Comparison of ENCODE assay signal across 25 mouse cellular contexts in genomic region chr5:26592341-26592740, GRCm38 (mm10).
A peak's percentile ranks its signal among the peaks of the same experiment; 100 is the strongest.
DNase-seq lines count a peak whose midpoint lies in the region; ATAC-seq and TF ChIP-seq lines count a peak whose summit lies in the region.
"Had no signal": no experiment of that assay in that cellular context is flagged by ENCODE, and none has a peak within 500 bp of the region (broad histone marks: within the 10 kb centered on the region; RNA-seq: fewer than 3 reads in every experiment).

No protein-coding gene starts in this region.

- H3K4me2 ChIP-seq in hindbrain, embryonic 16.5 days (ENCODE audit: low read length): no peak overlapping the region
- H3K4me2 ChIP-seq in kidney, embryonic 16.5 days (replicated peaks; ENCODE audit: low read depth, low read length): no peak overlapping the region
- H3K4me2 ChIP-seq: forebrain, embryonic 12.5 days had no signal

- H3K9ac ChIP-seq in hindbrain, embryonic 16.5 days (ENCODE audit: low read depth, low read length): no peak overlapping the region
- no peak overlapping the region for H3K9ac ChIP-seq in kidney, embryonic 16.5 days (replicated peaks; ENCODE audit: low read length)
- H3K9ac ChIP-seq: forebrain, embryonic 12.5 days; forebrain, postnatal 0 days; liver, embryonic 14.5 days had no signal

- 0 out of 2 replicates have a peak overlapping the region, but pooled peaks have one; percentile 16 for H3K27ac ChIP-seq in hindbrain, embryonic 10.5 days
- H3K27ac ChIP-seq in hindbrain, embryonic 16.5 days (ENCODE audit: low read depth, low read length): no peak overlapping the region
- H3K27ac ChIP-seq in kidney, embryonic 16.5 days (ENCODE audit: low read length): no peak overlapping the region
- no peak overlapping the region for H3K27ac ChIP-seq in cerebellum, adult 2 months (ENCODE audit: insufficient read depth, low read length)
- H3K27ac ChIP-seq: forebrain, embryonic 12.5 days; liver, embryonic 14.5 days; macrophage had no signal

- peaks cover 28% of the 10 kb centered on the region; the same call in 1 of the 2 replicates for H3K4me1 ChIP-seq in hindbrain, embryonic 10.5 days (replicated peaks)
- H3K4me1 ChIP-seq in hindbrain, embryonic 16.5 days (ENCODE audit: control insufficient read depth, insufficient read depth, low read depth, low read length): no peaks in the 10 kb centered on the region
- H3K4me1 ChIP-seq in kidney, embryonic 16.5 days (ENCODE audit: insufficient read depth, low read length): no peaks in the 10 kb centered on the region
- H3K4me1 ChIP-seq in cerebellum, adult 2 months (ENCODE audit: control insufficient read depth, insufficient read depth, low read length): no peaks in the 10 kb centered on the region
- H3K4me1 ChIP-seq: forebrain, embryonic 12.5 days had no signal

- TF ChIP-seq CTCF in cerebellum, adult 2 months (IDR thresholded peaks at IDR 0.05; ENCODE audit: borderline replicate concordance, insufficient read depth, low read depth, low read length): no peak

- ATAC-seq in hindbrain, embryonic 16.5 days: no peak
- peak; percentile 63; the same call in 1 of the 2 replicates for ATAC-seq in kidney, embryonic 16.5 days (ENCODE audit: low FRiP score, low TSS enrichment)
- ATAC-seq: forebrain, postnatal 0 days; intestine, embryonic 16.5 days had no signal

- H3K9me3 ChIP-seq in hindbrain, embryonic 10.5 days: no peaks in the 10 kb centered on the region
- no peaks in the 10 kb centered on the region for H3K9me3 ChIP-seq in hindbrain, embryonic 16.5 days (ENCODE audit: control insufficient read depth, low read length)
- H3K9me3 ChIP-seq in kidney, embryonic 16.5 days (ENCODE audit: low read length): peaks cover 9% of the 10 kb centered on the region; the same call in 1 of the 2 replicates
- H3K9me3 ChIP-seq: forebrain, embryonic 12.5 days had no signal

- no peaks in the 10 kb centered on the region for H3K36me3 ChIP-seq in hindbrain, embryonic 10.5 days
- no peaks in the 10 kb centered on the region for H3K36me3 ChIP-seq in hindbrain, embryonic 16.5 days (ENCODE audit: control insufficient read depth, insufficient read depth, low read length)
- H3K36me3 ChIP-seq in kidney, embryonic 16.5 days (ENCODE audit: insufficient read depth, low read length): no peaks in the 10 kb centered on the region
- H3K36me3 ChIP-seq: forebrain, embryonic 12.5 days; G1E had no signal

- H3K27me3 ChIP-seq in hindbrain, embryonic 10.5 days (ENCODE audit: insufficient read depth, poor library complexity, severe bottlenecking): no peaks in the 10 kb centered on the region
- no peaks in the 10 kb centered on the region for H3K27me3 ChIP-seq in hindbrain, embryonic 16.5 days (replicated peaks; ENCODE audit: control insufficient read depth, insufficient read depth, low read length)
- H3K27me3 ChIP-seq in kidney, embryonic 16.5 days (ENCODE audit: insufficient read depth, low read length): no peaks in the 10 kb centered on the region
- H3K27me3 ChIP-seq in cerebellum, adult 2 months (ENCODE audit: control insufficient read depth, insufficient read depth, low read length): no peaks in the 10 kb centered on the region
- H3K27me3 ChIP-seq: forebrain, embryonic 12.5 days had no signal

- DNase-seq in hindbrain, embryonic 10.5 days (ENCODE audit: low spot score): peak; percentile 12
- DNase-seq in kidney, adult 18-20 months: no peak
- DNase-seq in embryo, embryonic 11 days: peak; percentile 7
- peak; percentile 18 for DNase-seq in retina, embryonic 14.5 days (ENCODE audit: low spot score)
- no peak for DNase-seq in cerebellum, adult 2 months
- DNase-seq: adrenal gland, adult 8-10 months; cerebellum, adult 8-10 months; cerebellum, postnatal 25 days; forebrain, postnatal 0 days; gastrocnemius, postnatal 10 days; kidney, postnatal 10 days; liver; lung, adult 2 months; lung, postnatal 10 days; midbrain, embryonic 14.5 days; right cerebral cortex, adult 18-20 months; thymus, postnatal 4 days had no signal

- no peak overlapping the region for H3K4me3 ChIP-seq in hindbrain, embryonic 10.5 days
- no peak overlapping the region for H3K4me3 ChIP-seq in hindbrain, embryonic 16.5 days (ENCODE audit: low read length)
- H3K4me3 ChIP-seq in kidney, embryonic 16.5 days (ENCODE audit: low read length): no peak overlapping the region
- H3K4me3 ChIP-seq in cerebellum, adult 2 months (replicated peaks; ENCODE audit: insufficient read depth, low read depth, low read length): no peak overlapping the region
- H3K4me3 ChIP-seq: erythroblast, embryonic 14.5 days; forebrain, embryonic 12.5 days had no signal

- 62% methylated on average over 3 of the region's 3 CpGs for WGBS in hindbrain, embryonic 10.5 days
- 45% methylated on average over 3 of the region's 3 CpGs for WGBS in hindbrain, embryonic 16.5 days
- 21% methylated on average over 3 of the region's 3 CpGs for WGBS in kidney, embryonic 16.5 days
- 92% methylated on average over 3 of the region's 3 CpGs for WGBS in cerebellum, adult 2 months

- TF ChIP-seq POLR2A in cerebellum, adult 2 months (IDR thresholded peaks at IDR 0.05; ENCODE audit: borderline replicate concordance, insufficient read depth, low read length): no peak

Comparison
In these comparisons a context has a peak if more than half of its experiments do, and no peak if none do; other contexts are left out.
1. DNase-seq: peak in hindbrain, embryonic 10.5 days (single experiment), embryo, embryonic 11 days (single experiment) and retina, embryonic 14.5 days (single experiment); none in kidney, adult 18-20 months (single experiment) and cerebellum, adult 2 months (0 of 2).